Mouse (Mus musculus) heart, adult 18-20 months (tissue): ENCODE results near the gene Akr1b7. TPM values are rescaled to one million over a fixed set of nuclear protein-coding genes. Genes with fewer than 3 reads are reported as not detected.
"Not testable (repeated sequence)": the region's sequence is repeated elsewhere in the genome, so short reads cannot be mapped to it uniquely, and the experiment has no call there.

Experiments
- DNase-seq, 2 experiments: peaks; one replicate each; pipeline ENCODE4 v3.0.0; 2021 to 2022; ENCODE audit warnings: mixed read lengths in 1 of 2
- long read RNA-seq, 2 experiments: library from polyadenylated mRNA; stranded (forward); transcript quantifications; one replicate each; pipeline ENCODE4 v2.0.0; 2021
- total RNA-seq, 2 experiments: library from RNA; stranded (reverse); gene quantifications; 2 replicates each; pipeline ENCODE4 v1.2.3; 2021

Akr1b7 gene
- total RNA-seq = not detected
- long read RNA-seq, experiment 1 = 0 reads
- long read RNA-seq, experiment 2 = 0 reads

GRCm38 (mm10) chr6:34412023-34412422, at the start of gene Akr1b7:
Gene Akr1b7 (plus strand): TSS chr6:34412334.
- no peak for DNase-seq

DNA sequence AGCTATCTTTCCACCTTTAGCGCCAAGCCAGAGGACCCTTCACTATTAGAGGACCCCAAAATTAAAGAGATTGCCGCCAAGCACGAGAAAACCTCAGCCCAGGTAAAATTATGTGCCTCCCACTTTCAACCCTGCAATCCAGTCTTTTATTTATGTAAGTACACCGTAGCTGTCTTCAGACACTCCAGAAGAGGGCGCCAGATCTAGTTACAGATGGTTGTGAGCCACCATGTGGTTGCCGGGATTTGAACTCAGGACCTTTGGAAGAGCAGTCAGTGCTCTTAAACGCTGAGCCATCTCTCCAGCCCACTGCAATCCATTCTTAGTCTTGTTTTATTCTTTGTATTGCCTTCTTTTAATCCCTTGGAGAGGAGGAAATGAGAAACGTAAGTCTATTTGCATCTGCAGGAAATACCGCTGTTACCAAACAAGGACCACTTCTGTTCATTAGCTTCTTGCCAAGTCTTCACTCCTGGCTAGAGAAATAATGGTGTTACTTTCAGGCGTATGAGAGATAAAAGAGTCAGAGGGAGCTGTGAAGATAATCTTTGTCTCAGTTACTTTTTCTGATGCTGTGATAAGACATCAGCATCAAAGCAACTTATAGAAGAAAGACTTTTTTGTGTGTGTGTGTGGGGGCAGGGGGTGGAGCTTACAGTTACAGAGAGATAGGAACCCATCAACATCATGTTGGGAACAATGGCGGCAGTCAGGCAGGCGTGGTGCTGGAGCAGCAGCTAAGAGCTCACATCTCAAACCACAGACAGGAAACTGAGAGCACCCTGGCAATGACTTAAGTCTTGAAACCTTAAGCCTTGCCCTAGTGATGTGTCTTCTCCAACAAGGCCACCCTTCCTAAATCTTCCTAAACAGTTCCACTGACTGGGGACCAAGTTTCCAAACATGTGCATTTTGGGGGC, 47.7 kb upstream of the Akr1b7 start:
- no peak for DNase-seq

- peak; percentile 28 to 64 for DNase-seq
Observed at GRCm38 (mm10) chr6:34367998-34368397, 44.1 kb upstream of the Akr1b7 start.

DNA sequence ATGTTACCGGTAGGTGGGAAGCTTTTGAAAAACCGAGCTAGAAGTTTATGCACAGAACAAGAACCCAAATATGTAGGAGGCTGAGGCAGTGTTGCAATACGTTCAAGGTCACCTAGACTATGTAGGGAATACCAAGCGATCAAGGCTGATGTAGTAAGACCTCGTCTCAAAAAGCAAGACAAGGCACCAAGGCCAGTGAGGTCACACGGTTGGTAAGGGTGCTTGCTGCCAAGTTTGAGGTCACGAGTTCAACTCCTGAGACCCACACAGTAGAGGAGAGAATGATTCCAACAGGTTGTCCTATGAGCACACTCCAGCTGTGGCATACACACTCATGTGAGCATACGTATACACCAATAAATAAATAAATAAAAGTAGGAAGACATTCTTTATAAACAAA, 42.1 kb upstream of the Akr1b7 start:
- DNase-seq = no peak

- DNase-seq = peak; percentile 81 to 92
Observed at GRCm38 (mm10) chr6:34371700-34372351, 40.3 kb upstream of the Akr1b7 start.

DNA sequence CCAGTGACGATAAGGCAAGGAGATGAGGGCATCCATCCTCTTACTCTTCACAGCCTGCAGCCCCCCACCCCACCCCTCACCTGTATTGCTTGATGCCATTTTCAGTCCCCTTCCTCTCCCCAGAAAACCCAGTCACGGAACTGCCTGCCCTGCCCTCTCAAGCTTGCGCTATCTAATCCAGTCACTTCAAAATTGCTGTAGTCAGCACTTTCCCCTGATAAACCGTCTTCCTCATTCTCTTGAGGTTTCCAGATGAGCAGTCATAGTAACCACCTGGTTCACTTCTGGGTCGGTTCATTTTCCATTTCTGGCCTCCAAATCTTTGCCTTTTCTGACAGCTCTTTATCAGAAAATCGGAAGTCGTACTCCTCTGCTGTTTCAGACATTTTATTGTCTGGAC, 38.3 kb upstream of the Akr1b7 start:
- peak; percentile 17 to 24 for DNase-seq

DNA sequence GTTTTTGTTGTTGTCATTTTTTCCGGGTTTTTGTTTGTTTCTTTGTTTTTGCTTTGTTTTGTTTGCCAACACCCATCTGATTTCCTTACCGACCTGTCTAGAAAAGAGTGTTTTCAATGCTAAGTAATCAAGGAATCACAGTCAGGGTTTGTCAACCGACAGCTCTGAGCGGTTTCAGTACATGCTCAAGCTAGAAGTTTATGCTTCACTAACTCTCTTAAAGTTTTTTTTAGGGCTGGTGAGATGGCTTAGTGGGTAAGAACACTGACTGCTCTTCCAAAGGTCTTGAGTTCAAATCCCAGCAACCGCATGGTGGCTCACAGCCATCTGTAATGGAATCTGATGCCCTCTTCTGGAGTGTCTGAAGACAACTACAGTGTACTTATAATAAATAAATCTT, 36.2 kb upstream of the Akr1b7 start:
- not testable (repeated sequence) for DNase-seq

DNA sequence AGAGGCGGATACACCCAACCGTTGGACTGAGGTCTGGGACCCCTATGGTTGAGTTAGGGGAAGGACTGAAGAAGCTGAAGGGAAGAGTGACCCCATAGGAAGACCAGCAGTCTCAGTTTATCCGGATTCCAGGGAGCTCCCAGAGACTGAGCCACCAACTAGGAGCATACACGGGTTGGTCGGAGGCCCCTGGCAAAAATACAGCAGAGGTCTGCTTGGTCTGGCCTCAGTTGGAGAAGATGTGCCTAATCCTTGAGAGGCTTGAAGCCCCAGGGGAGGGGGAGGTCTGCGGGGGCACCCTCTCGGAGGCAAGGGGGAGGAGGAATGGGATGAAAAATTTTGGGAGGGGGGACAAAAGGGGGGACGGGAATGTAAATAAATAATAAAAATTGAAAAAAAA, 28.7 kb upstream of the Akr1b7 start:
- DNase-seq = no peak

- DNase-seq = peak; percentile 87 to 90
Observed at GRCm38 (mm10) chr6:34384110-34384661, 27.9 kb upstream of the Akr1b7 start, which contains the start of gene Akr1b10. Gene Akr1b10 (plus strand): TSS chr6:34384218.

- peak; percentile 76 for DNase-seq
Observed at GRCm38 (mm10) chr6:34384701-34385370, 27.3 kb upstream of the Akr1b7 start.

GRCm38 (mm10) chr6:34388420-34389156, 23.5 kb upstream of the Akr1b7 start:
- DNase-seq = no peak

DNA sequence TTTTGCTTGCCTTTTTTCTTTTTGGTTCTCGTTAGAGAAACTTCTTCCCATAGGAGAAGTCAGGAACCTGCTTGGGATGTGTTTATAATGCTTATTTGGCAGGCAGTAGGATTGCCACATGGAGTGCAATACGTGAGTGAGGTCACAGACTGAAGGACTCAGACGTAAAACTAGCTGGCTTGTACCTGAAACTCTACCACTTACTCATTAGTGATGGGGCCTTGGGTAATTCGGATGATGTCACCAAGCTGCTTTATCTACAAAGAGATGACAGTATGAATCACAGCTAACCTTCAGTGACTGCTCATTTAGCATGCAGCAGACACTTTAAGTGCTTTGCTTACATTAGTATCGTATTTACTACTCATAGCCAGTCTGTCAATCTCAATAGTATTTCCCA, 16.2 kb upstream of the Akr1b7 start:
- no peak for DNase-seq

- no peak for DNase-seq
Observed at GRCm38 (mm10) chr6:34398431-34398830, 13.7 kb upstream of the Akr1b7 start.

- DNase-seq = no peak
Observed at GRCm38 (mm10) chr6:34399606-34400220, 12.4 kb upstream of the Akr1b7 start.

DNA sequence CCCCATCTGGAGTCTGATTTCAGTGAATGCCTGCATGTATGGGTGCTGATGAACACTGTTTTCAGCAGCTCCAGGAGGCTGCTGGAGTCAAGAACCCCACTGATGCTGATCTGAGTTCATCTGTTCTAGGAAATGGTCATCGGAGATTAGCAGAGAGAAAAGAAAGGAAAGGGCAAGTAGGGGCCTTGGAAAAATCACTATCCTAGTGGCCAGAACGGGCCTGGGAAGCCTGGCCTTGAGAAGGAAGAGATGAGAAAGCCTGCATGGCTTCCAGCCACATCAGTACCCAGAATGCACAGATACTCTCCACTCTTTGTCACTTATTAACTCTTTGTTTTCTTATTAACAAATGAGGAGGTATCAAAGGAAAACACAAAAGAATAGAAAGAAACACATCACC, 11.4 kb upstream of the Akr1b7 start:
- no peak for DNase-seq

GRCm38 (mm10) chr6:34406746-34407145, 5.4 kb upstream of the Akr1b7 start:
- DNase-seq = no peak

DNA sequence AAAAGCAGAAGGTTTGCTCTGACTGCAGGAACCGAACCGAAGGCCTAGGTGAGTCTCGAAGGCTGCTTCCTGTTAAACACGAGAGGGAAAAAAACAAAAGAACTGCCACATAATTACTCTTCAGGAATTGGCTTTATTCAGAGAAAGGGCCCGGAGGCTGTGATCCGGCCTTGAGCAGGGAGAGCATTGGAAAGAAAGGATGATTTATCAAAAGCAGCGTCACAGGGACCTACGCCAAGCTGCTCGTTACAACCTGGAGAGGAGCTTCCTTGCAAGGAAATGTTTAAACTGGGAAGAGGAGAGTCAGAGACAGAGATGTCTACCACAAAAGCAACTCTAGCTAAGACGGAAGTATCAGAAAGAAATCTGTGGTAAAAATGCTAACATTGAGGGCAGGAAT, 4.7 kb upstream of the Akr1b7 start:
- no peak for DNase-seq

- no peak for DNase-seq
Observed at GRCm38 (mm10) chr6:34412688-34413087, 554 bp downstream of the Akr1b7 start.

- not testable (repeated sequence) for DNase-seq
Observed at GRCm38 (mm10) chr6:34413386-34413785, 1.3 kb downstream of the Akr1b7 start.

DNA sequence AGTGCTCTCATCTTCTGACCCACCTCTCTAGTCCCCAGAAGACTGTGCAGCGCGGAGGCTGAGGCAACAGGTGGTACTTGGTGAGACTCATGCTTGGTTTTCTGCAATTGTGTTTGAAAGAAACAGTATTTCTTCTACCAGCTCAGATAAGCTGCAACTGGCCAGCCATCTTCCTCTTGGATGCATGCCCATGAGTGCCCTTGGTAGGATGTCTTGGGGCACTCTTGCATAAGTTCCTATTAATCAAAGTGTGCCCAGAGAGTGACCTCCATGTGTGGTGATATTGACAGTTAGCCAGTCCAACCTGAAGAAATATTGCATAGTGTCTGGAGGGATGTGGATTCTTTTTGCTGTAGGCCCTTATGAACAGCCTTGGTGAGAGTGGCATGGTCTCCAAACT, 4.4 kb downstream of the Akr1b7 start:
- no peak for DNase-seq

- no peak for DNase-seq
Observed at GRCm38 (mm10) chr6:34419071-34419470, 6.9 kb downstream of the Akr1b7 start.
